Mouse (Mus musculus) cerebellum, adult 11-12 months (tissue): ENCODE data around the gene 1810046K07Rik.

Experiments used
- DNase-seq: peaks from one replicate; pipeline ENCODE4 v3.0.0; 2022

Gene 1810046K07Rik

DNA sequence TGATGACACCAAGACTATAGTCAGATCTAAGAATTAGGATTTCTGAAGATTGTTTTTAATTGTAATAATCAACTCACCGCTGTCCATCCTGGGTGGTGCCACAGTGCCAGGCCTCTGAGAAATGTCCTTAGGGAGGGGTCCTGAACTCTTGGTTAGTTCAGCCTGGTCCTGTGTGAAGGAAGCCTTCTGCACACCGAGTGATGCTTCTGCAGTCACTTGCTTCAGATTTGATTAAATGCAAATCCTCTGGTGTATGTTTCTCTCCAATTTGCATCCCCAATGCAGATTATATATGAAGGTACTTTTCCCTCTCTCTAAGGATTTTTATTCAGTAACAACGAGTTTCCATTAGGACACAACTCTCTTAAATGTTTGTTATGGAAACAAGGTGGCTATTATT is at the start of gene 1810046K07Rik:
Gene 1810046K07Rik, minus strand, starts transcription at position 187 of the 400 bp plus-strand sequence.
- no peak for DNase-seq

DNA sequence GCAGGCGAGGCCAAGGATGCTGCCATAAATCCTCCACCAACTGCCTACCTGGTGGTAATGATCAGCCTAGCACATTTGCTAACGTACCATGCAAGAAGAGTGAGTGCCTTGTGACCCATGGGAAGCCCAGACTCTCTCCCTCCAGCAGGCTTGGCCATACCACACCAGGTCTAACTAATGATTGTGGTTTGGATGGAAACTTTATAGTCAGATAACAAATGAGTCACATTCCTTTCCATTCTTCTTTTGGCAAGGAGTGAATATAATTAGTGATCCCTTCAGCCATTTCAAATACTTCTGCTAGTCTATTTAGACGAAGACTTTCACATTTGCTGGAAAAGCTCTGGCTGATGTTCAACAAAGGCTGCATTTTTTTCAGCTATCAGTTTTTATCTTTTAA is 40.8 kb upstream of the 1810046K07Rik start:
- DNase-seq, result no peak

GRCm38 (mm10) chr9:51367124-51367523 is 38.4 kb upstream of the 1810046K07Rik start:
- no peak for DNase-seq

GRCm38 (mm10) chr9:51364059-51364458 is 35.3 kb upstream of the 1810046K07Rik start:
- DNase-seq, result no peak

- no peak for DNase-seq
Measured at GRCm38 (mm10) chr9:51353511-51353910, 24.8 kb upstream of the 1810046K07Rik start.

GRCm38 (mm10) chr9:51352896-51353295 is 24.2 kb upstream of the 1810046K07Rik start:
- no peak for DNase-seq

DNA sequence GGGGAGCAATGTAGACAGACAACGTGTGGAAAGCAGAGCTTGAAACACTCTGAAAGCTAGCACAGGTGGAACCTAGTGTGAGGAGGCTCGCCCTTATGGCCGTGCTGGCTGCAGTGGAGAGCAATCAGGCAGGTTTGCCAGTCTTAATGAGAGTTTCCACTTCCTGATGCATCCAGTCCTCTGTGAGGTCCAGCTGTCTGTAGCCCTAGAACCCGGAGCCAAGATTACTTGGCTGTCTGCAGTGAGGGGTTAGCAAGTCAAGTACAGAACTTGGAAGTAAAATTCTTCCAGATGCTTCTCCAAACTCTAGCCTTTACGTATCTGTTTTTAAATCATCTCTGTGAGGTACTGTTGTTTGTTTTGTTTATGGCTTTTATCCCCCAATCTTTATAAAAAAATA is 20.7 kb upstream of the 1810046K07Rik start:
- no peak for DNase-seq

- DNase-seq, result no peak
Measured at GRCm38 (mm10) chr9:51345768-51346167, 17.1 kb upstream of the 1810046K07Rik start.

DNA sequence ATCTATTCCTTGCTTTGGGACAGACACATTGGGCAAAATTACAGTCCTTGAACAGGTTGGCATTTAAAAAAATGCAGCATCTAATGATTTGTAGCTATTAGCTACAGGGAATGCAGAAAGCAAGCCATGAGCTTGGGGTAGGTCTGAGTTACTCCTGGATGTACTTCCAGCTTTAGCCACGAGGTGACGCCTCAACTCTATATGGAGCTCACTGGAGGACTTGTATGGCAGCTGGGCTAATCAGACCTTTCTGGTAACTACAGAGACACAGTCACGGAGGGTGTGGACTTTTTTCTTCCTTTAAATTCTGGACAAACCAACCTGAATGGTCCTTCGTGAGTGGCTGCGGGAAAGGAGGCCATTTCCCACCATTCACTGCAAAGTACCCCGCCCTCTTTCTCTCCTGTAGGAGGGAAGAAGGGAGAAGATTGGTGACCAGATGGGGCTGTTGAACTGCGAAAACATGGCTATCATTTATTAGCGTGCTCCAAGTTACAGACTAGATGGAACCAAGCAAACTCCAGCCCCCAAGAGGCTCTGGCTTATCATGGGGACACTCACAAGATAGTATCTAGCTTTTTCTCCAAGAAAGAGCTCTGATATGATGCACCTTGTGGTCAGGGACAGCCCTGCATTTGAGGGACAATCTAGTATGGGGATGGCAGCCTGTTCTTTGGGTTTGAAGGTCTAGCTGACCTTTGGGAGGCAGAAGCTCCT is 6.7 kb upstream of the 1810046K07Rik start:
- peak; percentile 47 for DNase-seq

GRCm38 (mm10) chr9:51331449-51332238 is 2.9 kb upstream of the 1810046K07Rik start:
- no peak for DNase-seq

DNA sequence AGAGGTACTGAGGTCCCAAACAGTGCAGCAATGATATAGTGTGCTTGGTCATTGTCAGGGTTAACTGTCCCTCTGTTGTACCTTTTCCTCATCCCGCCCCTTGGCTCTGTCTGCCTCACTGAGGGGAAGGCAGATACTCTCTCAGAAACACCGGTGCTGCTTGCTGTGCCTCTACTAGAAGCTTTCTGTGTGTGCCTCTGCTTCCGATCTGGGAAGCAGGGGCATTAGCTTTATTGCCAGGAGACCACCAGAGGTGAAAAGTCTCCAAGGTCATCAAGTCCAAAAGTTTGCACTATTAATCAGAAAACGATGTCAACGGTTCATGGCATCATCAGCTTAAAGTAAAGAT is 1.2 kb downstream of the 1810046K07Rik start:
- no peak for DNase-seq

- DNase-seq, result no peak
Measured at GRCm38 (mm10) chr9:51326619-51327554, 1.8 kb downstream of the 1810046K07Rik start.

- no peak for DNase-seq
Measured at GRCm38 (mm10) chr9:51324406-51325065, 4.2 kb downstream of the 1810046K07Rik start.

- DNase-seq, result no peak
Measured at GRCm38 (mm10) chr9:51320096-51320495, 8.6 kb downstream of the 1810046K07Rik start.

DNA sequence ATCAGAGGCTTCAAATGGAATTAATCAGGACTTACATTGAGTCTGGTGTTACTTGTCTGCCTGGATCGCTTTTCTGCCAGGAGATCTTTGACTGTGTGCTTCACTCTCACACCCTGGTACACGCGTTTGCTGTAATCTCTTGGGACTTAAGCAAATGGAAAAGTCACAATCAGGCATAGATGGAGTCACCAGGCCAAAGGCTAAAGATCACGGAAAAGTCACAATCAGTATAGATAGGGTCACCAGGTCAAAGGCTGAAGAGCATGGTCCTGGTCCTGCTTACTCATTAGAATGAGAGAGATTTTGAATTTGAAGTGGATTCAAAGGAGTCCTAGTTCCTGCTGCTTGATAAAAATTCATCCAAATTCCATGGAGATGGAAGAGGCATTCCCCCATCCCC is 10.5 kb downstream of the 1810046K07Rik start:
- DNase-seq, result no peak

- no peak for DNase-seq
Measured at GRCm38 (mm10) chr9:51317322-51317721, 11.4 kb downstream of the 1810046K07Rik start.

DNA sequence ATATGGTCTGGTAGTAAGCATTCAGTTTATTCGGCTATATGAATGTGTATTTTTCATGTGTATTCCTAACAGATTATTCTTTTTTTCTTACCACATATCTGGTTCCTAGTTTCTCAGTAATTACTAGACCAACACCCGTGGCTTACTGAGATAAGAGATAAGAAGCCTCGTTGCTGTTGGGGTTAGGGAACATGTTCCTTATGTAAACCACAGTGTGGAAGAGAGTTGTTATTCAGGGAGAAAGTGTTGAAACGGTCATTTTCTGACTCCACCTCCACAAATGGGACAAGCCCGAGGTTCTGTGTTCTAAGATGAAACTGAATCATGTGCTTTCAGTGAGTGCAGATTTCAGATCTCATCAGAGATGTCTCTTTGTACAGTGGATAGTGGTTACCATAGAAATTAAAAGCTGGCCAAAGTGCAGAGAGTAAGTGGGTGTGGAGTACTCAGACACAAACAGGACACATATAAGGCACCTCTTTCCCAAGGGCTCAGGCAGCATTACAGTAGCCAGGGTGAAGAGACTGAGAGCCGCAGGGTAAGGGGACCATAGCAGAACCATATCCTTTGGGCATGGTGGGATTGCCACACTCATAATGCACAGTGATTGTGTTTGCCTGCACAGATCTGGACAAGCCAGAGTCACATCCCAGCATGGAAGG is 13.2 kb downstream of the 1810046K07Rik start:
- no peak for DNase-seq

- no peak for DNase-seq
Measured at GRCm38 (mm10) chr9:51312554-51313317, 16.0 kb downstream of the 1810046K07Rik start.

GRCm38 (mm10) chr9:51310515-51310914 is 18.2 kb downstream of the 1810046K07Rik start:
- DNase-seq, result no peak

- no peak for DNase-seq
Measured at GRCm38 (mm10) chr9:51306351-51306750, 22.4 kb downstream of the 1810046K07Rik start.

DNA sequence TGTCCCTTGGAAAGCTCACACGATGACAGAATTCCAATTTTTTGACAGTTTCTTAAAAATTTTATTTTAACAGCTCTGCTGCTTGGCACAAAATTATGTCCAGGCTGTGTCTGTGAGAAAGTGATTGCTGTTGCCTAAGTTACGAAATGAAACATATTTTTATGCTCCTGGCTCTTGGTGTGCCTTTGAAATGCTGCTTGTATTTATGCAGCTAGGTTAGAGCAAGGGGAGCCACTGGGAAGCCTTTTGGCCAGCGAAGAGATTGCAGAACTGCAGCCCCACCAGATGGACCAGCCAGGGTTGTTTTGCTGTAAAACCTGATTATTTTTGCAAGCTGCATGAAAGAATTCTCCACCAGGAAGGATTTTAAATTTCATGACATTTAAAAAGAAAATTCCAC is 23.6 kb downstream of the 1810046K07Rik start:
- DNase-seq, result no peak
